Mouse (Mus musculus) adrenal gland (tissue): ENCODE measurements around the gene Sfxn5.

Source experiments
- intact Hi-C: fragments of 180-260 bp; cut with DNase I; formaldehyde crosslinking; loops from one replicate; pipeline ENCODE4 v1.15.1; 2025
- microRNA-seq, 2 experiments: library from miRNA; unstranded; fragments of <30 nt; microRNA quantifications; one replicate each; pipeline ENCODE4; 2019

The Sfxn5 gene

DNA sequence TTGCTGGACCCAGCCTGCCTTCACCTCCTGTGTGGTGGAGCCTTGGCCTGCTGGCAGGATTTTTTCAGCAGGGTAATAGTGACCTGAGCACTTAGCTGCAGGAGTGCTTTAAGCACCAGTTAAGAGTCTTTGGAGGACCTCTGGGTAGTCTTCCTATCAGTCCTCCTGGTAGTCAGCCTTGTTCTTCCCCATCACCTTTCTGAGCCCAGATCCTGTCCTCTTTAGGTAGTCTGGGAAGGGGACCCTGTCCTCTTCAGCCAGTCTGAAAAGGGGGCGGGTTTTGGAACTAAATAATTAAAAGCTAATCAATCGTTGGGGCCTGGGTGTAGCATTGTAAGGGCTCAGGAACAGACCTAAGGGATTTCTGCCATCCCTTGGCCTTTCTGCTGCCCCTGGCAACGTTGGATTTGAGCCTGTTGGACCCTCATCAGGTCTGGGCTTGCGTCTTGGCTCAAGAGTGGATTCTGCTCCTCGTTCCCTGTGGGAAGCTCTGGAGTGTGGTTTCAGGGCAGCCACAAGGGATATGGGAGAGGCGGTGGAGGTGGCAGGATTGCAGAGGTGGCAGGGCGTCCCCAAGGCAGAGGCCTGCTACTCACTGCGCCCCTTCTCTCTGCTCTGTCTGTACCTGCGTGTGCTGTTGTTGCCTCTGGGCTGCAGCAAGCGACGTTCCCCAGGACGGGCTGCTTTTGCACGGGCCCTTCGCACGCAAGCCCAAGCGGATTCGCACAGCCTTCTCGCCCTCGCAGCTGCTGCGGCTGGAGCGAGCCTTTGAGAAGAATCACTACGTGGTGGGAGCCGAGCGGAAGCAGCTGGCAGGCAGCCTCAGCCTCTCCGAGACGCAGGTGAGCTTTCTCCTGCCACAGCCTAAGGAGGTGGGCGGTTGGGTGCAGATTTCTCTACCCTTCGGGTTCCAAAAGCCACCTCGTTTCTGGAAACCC is 139.6 kb downstream of the Sfxn5 start:
- intact Hi-C loops, result no loop called here

DNA sequence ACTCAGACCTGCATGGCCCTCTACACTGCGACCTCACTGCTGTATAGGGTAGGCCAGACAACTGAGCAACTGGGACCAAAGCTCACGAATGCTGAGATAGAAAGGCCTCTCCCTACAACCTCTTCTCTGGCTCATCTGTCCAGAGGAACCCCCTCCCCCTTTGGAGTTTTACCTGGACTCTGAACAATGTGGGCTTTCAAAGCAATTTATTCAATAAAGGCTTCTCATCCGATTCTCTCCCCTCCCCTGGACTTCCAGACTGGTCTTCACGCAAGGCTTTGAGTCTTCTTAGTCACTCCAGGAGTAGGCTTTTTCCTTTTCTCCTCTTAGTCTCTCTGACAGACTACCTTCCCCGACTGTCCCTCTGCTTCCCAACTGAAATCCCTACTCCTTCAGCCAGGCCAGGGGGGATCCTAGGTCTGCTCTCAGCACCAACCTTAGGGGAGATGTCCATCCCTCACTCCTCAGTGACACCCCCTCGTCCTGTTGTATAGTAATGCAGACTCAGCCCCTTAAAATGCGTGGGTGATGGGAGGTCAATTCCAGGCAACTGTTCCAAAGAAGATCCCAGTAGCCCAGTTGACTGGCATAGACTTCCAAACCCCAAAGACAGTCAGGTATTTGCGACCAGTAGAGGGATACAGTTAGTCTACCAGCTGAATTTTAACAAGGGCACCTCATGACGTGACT is 141.3 kb downstream of the Sfxn5 start:
- intact Hi-C loops, result no loop called here

DNA sequence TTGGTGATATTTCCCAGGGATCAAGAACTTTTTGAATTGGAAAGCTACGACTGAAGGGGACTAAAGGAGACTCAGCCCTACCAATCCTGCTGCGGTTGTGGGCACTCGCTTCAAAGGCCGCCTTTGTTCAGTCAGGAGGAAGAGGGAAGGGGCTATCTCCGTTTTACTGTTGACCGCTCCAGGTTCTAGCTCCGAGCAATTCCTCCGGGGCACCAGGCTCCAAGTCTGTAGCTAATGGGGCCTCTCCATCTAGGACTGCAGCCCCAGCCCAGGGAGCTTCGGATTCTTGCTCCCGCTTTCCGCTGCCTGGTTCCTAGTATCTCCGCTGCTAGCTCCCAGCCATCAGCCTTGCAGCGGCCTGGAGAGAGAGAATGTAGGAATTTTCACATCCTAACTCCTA is 142.6 kb downstream of the Sfxn5 start:
- intact Hi-C loops, result no loop called here

DNA sequence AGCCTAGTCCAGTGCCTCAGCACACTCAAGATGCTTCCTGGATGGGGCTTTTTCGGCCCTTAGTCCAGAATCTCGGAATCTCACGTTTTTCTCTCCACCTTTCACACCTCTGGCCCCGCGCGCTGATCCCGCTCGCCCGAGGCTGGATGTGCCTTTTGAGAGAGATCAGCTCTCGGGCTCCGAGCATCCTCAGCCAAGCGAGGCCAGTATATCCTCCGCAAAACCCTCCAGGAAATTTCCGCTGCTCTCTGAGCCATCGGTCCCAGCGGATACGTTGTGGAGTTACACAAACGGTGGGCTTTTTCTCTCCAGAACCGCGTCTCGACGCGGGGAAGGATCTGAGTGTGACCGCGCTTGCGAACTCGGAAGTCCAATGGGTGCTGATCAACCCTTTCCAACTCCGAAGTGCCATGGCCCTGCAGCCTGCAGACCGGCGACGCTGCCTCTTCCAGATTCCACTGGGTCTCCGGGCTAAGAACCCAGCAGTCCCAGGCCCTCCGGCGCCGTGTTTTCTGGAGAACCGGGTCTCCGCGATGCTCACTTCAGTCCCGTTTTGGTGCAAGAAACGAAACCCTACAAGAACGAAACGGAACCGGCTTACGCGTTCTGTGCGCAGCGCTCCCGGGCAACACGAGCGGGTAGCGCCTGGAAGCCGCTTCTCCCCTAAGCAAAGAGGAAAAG is 143.2 kb downstream of the Sfxn5 start:
- intact Hi-C loops, result no loop called here

DNA sequence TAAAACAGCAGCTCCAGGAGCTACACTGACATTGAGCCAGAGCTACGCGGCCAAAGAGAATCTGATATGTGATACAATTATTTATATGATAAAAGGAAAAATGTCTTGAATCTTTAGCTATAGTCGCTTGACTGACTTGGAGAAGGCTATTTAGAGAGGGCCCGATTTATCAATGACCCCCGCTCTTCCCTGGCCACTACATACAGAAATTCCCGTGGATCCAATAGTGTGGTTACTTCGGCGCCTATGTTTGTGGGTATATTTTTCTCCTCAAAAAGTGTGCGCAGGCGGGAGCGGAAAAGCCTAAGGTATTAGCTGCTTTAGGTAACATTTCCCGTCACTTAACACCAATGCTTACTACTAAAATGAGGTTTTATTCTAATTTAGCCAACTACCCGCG is 143.9 kb downstream of the Sfxn5 start:
- intact Hi-C loops, result no loop called here

DNA sequence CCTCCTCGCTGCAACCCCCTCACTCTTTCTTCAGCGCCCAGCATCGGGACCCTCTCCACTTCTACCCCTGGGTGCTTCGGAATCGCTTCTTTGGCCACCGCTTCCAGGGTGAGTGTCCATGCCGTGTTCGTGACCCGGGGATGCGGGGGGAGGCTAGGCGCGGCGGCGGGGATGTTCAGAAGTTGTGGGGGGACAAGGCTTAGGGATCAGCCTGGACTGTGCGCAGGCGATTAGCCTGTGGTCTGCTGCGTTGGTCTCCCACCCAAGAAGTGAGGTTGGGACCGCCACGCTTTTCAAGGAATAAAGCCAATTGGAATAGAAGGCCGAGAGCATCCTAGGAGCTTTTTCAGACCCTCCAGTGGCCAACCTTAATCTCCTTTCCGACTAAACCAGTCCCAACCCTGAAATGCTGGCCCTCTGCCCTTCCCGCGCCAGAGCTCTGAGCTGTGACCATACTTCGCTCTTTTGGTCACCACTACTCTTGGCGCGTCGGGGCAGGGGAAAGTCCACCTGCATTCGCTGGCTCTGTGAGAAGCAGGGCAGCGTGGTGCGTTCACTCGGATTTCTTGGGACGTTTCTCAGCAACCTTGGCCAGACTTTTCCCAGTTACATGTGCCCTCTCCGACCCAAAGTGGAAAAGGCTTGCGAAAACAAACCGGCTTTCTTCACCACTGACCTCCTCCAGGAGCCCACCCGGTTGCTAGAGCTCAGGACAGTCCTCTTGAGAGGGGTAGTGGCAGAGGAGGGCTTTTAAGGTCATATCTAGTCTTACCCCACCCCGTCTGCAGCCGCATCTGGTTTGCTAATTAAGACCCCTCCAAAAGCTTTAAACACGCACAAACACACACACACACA is 144.7 kb downstream of the Sfxn5 start:
- intact Hi-C loops, result no loop called here

DNA sequence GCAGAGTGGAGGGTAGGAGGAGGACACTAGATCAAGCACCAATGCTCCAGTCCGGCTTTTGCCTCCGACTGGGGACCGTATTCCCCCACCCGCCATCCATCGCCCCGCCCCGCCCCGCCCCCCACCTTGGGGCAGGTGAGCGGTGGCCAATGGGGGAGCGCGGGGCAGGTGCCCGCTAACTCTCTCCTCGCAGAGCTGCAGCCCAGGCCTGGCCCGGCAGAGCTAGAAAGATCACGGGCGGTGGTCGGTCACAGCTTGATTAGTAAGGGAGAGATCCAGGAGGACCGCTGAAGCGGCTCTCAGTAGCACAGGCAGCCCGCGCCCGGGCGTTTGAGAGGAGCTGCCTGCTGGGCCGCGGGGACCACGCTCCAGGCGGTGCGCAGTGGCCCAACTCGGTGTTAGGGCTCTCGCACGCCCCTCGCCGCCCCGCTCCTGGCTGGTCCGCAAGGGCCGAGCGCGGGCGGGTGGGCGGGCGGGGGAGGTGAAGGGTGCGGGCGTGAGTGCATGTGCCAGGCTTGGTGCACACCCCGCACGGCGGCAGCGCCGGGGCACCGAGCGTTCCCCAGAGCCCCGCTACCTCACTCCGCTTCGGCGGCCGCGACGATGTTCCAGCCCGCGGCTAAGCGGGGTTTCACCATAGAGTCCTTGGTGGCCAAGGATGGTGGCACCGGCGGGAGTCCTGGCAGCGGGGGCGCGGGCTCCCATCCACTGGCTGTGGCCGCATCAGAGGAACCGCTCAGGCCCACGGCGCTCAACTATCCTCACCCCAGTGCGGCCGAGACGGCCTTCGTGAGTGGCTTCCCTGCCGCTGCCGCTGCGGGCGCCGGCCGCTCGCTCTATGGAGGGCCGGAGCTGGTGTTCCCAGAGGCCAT is 145.6 kb downstream of the Sfxn5 start, which contains the start of gene Emx1:
TSS of gene Emx1 (plus strand) at position 99 of the 872 bp plus-strand sequence.
- intact Hi-C loops, result no loop called here

DNA sequence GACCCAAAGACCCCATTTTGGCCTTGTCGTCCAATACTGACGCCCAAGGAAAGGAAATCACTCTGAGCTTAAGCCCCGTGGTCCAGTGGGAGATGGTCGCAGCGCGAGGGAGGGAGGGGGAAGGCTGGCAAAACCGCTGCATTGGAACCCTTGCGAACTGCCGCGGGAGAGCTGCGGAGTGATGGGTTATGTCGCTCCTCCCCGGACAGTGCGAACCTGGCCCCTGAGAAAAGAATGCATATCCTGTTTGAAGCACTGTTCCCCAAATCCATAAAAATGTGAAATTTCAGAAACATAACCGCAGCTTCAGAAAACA is 146.5 kb downstream of the Sfxn5 start:
- intact Hi-C loops, result no loop called here

DNA sequence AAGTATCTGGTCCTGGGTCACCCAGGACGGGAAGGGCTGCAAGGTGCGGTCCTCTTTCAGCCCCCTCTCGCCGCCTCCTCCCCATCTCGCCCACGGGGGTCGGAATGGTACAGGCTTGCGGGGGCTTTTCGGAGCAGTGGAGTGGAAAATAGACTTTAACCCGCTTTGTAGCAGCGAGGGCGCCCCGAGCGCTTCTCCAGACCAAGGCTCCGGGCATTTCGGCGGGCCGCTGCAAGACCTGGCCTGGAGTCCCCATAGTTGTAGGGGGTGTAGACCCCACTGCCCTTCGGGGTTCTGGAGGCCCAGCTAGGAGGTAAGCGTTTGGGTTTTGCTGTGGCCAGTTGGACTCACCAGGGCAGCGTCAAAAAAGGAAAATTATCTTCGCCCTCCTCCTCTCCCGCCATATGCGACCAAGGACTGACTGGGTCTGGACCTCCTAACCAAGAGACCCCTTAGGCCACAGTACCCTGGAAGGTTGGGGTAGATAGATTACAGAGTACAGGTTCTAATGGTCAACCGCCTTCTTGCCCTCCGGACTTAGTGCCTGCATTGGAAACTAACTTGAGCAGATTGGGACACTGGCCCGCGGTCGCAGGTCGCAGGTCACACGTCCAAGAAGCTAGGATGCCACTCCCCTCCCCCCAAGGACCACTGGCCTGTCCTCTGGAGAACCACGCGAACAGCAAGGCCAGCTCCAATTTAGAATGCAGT is 147.0 kb downstream of the Sfxn5 start:
- intact Hi-C loops, result no loop called here

DNA sequence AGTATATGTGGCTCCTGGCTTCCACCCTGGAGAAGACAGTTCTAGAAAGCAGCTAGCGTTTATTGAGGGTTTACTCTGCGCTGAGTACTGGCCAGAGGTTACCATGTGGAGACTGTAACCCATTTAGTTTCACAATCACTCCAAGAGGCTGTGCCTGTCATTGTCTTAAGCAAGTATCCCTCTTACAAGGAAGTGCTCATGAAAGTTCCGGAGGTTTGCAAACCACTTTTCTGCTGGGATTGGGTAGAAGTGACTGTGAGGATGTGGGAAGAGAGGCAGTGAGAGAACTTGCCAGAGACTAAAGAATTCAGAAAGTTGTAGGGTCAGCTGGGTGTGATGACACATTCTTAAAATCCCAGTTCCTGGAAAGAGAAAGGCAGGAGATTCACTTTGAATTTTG is 149.3 kb downstream of the Sfxn5 start:
- intact Hi-C loops, result no loop called here

DNA sequence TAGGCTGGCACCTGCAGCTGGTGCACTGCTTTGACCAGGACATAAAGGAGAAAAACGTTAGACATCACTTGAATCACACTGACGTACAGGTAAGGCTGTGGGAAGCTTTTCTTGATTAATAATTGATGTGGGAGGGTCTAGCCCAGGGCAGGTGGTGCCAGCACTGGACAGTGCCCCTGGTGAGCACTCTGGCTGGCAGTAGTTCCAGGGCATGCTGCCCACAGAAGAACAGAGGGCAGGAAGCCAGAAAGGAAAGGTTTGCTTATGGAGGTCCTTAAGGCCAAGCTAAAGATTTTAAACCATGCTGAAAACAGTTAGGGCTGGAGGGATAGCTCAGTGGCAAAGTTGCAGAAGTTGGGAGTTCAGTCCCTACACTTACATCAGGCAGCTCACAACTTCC is 153.2 kb downstream of the Sfxn5 start:
- intact Hi-C loops, result no loop called here

DNA sequence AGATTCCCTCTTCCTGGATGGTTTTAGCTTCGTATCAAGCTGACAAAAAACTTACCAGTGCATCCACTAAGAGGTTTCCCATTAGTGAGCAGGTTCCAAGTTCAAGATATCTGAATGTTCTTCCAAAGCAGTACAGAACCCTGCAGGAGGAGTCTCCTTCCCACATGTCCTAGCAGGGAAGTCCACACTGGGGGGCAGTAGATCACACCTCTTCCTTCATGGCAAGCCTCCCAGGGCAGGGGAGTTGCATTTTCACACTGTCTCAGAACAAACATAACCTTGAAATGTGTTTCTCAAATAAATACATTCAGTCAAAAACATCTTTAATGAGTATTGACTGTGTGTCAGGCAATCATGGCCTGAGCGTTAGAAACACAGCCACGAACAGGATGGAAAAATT is 153.7 kb downstream of the Sfxn5 start:
- intact Hi-C loops, result no loop called here

DNA sequence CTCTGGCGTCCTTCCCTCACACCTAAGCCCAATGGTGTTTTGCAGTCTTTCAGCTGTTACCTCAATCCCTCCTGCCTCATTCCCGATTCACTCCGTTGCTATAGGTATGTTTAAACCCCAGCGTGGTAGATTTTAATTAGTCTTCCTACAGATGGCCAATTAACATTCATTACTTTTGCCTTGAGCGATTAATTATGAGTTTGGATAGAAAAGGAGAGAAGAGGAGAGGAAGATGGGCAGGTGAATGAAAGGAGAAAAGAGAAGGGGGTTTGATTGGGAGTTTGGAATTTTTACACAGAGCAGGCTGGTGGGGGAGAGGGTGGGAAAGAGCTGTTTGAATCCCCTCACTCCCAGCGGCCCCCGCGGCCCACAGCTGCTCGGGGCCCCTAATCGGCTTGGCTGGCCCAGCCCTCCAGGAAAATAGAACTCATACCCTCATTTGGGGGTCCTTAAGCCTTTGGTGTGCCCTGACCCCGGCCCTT is 167.7 kb downstream of the Sfxn5 start:
- intact Hi-C loops, result no loop called here

Small RNA genes within 50 kb of the gene (microRNA-seq; reads per million reads assigned to microRNA genes)
- gene Mir705, result 0 reads per million in 2 experiments
